Mouse (Mus musculus) cortical plate, adult 2 months (tissue): Measurements from ENCODE around the gene Rab5b.

ENCODE experiments used
- CTCF ChIP-seq: fragments of 200-500 bp; IDR thresholded peaks from 2 replicates; pipeline ENCODE4 v1.5.1; 2011; ENCODE audit warnings: mild to moderate bottlenecking, control low read depth, low read length; ENCODE audit not compliant: insufficient read depth; ENCODE audit errors: extremely low read depth
- POLR2A ChIP-seq: fragments of 200-500 bp; IDR thresholded peaks from 2 replicates; pipeline ENCODE4 v1.6.1; 2011; ENCODE audit warnings: mild to moderate bottlenecking, low read length, control low read depth; ENCODE audit not compliant: insufficient read depth; ENCODE audit errors: extremely low read depth

- TF ChIP-seq CTCF: no peak
- TF ChIP-seq POLR2A: no peak
Observed at GRCm38 (mm10) chr10:128636561-128636960, 59.5 kb downstream of the Rab5b start.
